Mouse (Mus musculus): ENCODE data around the gene Ccr6. TPM values are rescaled to one million over a fixed set of nuclear protein-coding genes. Genes with fewer than 3 reads are reported as not detected.
"Not testable (repeated sequence)": the region's sequence is repeated elsewhere in the genome, so short reads cannot be mapped to it uniquely, and the experiment has no call there.

The Ccr6 gene
- not detected in 2 replicates for polyA plus RNA-seq (2012; ENCODE audit: insufficient read depth, insufficient read length, missing spikeins)

DNA sequence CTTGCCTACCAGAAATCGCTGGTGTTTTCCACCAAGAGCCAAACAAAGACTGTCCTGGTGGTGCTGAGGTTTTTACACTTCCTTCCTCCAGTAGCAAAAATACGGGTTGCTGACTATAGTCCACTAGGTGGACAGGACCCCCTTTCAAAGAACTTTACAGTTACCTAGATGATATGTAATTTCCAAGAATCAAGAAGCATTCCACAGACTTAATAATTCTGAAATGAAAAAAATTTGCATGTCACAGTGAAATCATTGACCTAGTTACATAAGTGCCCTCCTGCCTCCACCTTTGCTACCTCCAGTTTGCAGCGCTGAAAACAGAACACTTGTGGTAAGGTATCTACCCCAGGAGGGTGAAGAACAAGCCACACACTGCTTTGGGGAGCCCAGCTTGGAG, at the start of gene Ccr6:
Gene Ccr6, plus strand, starts transcription at position 301 of the 400 bp plus-strand sequence.
- no peak within 1 kb of the TSS for H3K4me3 ChIP-seq (ENCODE audit: insufficient read depth, low read length)
- H3K4me1 ChIP-seq (ENCODE audit: control insufficient read depth, insufficient read depth, low read length) = peaks cover 28% of the 10 kb centered on the region
- TF ChIP-seq CTCF (IDR thresholded peaks at IDR 0.05; ENCODE audit: low read depth, low read length) = no peak
- TF ChIP-seq POLR2A (IDR thresholded peaks at IDR 0.05; ENCODE audit: borderline replicate concordance, low read depth, low read length) = no peak
- no peak within 1 kb of the TSS for H3K27ac ChIP-seq (ENCODE audit: insufficient read depth, low read depth, low read length)

- Histone ChIP-seq H3K4me3 (ENCODE audit: insufficient read depth, low read length) (no peak overlapping the region), H3K27ac (ENCODE audit: insufficient read depth, low read depth, low read length) (no peak overlapping the region), H3K4me1 (ENCODE audit: control insufficient read depth, insufficient read depth, low read length) (peaks cover 31% of the 10 kb centered on the region)
- no peak for TF ChIP-seq POLR2A (IDR thresholded peaks at IDR 0.05; ENCODE audit: borderline replicate concordance, low read depth, low read length)
- no peak for TF ChIP-seq CTCF (IDR thresholded peaks at IDR 0.05; ENCODE audit: low read depth, low read length)
These were observed 42.2 kb upstream of the Ccr6 start for GRCm38 (mm10) chr17:8193678-8194077.

DNA sequence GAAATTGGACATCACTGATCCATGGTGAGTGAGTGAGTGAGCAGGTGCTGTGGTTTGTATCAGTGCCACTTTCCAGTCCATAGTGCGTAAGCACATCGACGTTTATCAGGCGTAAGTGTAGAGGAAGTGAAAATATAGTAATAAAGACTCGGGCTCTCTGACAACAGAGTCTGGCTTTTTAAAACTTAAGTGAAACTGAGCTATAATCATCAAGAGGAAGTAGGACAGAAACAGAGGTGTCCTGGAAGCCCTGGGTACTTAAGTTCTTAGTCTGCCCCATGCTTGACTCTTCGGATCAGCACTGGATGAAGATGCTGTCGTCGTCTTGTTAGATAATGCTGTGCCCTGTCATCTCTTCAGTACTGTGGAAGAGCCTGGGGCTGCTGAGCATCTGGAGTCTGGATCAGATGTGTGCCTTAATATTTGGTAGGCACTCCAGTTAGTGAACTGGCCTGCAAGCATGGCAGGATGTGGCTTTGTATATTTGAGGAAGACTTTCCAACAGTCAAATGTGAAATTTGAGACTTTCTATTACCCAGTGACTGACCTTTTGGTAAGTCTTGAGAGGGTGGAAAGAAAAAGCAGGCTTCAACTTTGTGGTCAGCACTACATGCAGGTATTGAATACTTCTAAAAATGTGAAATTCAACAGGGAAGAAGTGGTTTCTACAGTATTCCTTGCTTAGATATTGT, 40.0 kb upstream of the Ccr6 start:
- peak overlapping the region; percentile 77 for H3K27ac ChIP-seq (ENCODE audit: insufficient read depth, low read depth, low read length)
- H3K4me3 ChIP-seq (ENCODE audit: insufficient read depth, low read length) = no peak overlapping the region
- peaks cover 45% of the 10 kb centered on the region for H3K4me1 ChIP-seq (ENCODE audit: control insufficient read depth, insufficient read depth, low read length)
- TF ChIP-seq POLR2A (IDR thresholded peaks at IDR 0.05; ENCODE audit: borderline replicate concordance, low read depth, low read length) (no peak), CTCF (IDR thresholded peaks at IDR 0.05; ENCODE audit: low read depth, low read length) (no peak)

DNA sequence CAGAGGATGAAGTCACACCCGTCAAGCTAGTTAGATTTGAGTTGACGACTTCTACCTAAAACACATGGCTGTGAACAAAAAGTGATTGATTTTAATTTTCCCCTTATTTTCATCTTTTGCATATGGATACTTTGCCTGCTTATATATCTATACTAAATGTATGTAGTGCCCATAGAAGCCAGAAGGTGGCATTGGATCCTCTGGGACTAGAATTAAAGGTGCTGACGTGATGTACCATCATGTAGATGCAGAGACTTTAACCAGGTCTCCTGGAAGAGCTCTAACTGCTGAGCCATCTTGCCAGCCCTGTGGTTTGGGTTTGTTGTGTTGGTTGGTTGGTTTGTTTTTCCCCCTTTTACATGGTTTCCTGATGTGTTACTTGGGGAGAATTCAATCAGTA, 38.2 kb upstream of the Ccr6 start:
- Histone ChIP-seq H3K27ac (ENCODE audit: insufficient read depth, low read depth, low read length) (no peak overlapping the region), H3K4me1 (ENCODE audit: control insufficient read depth, insufficient read depth, low read length) (peaks cover 45% of the 10 kb centered on the region), H3K4me3 (ENCODE audit: insufficient read depth, low read length) (no peak overlapping the region)
- TF ChIP-seq CTCF (IDR thresholded peaks at IDR 0.05; ENCODE audit: low read depth, low read length) (no peak), POLR2A (IDR thresholded peaks at IDR 0.05; ENCODE audit: borderline replicate concordance, low read depth, low read length) (no peak)

GRCm38 (mm10) chr17:8199067-8199935, 36.5 kb upstream of the Ccr6 start:
- Histone ChIP-seq H3K27ac (ENCODE audit: insufficient read depth, low read depth, low read length) (peak overlapping the region; percentile 85), H3K4me1 (ENCODE audit: control insufficient read depth, insufficient read depth, low read length) (peaks cover 41% of the 10 kb centered on the region), H3K4me3 (ENCODE audit: insufficient read depth, low read length) (no peak overlapping the region)
- no peak for TF ChIP-seq CTCF (IDR thresholded peaks at IDR 0.05; ENCODE audit: low read depth, low read length)

DNA sequence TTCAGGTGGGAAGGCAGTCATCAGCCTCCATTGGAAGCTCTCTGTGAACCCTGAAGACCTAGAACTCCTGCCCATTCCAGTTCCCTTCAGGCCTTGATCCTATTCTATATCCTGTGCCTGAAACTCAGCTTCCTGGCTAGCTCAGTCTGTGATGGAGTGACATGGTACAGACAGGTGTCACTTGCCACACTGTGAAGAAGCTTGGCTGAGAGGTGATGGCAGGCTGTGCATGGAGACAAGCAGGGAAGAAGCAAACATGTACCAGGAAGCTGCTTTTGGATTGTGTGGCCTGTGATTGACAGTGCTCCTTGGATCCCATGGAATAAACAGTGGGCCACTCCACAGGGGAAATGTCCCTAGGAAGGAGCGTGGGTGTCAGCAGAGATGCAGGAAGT, 35.9 kb upstream of the Ccr6 start:
- peak overlapping the region; percentile 85; the same call in 1 of the 2 replicates for H3K27ac ChIP-seq (ENCODE audit: insufficient read depth, low read depth, low read length)
- H3K4me3 ChIP-seq (ENCODE audit: insufficient read depth, low read length) = no peak overlapping the region
- TF ChIP-seq POLR2A (IDR thresholded peaks at IDR 0.05; ENCODE audit: borderline replicate concordance, low read depth, low read length) = no peak
- TF ChIP-seq CTCF (IDR thresholded peaks at IDR 0.05; ENCODE audit: low read depth, low read length) = no peak

DNA sequence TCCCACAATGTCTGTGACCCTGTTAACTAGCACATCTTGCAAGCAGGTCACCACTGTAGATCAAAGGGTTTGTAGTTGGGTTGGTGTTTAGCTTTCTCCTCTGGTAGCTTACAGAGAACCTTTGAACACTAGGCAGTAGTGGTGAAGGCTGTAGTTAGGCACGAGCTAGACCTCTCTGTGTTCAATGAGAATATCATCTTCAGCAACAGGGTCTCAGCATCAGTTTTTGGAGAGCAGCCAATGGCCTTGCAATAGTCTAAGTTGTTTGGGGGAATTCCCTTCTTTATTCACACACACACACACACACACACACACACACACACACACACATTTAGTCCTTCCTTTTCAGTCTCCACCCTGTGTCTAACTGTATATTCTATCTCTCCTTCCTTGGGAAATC, 32.4 kb upstream of the Ccr6 start:
- TF ChIP-seq POLR2A (IDR thresholded peaks at IDR 0.05; ENCODE audit: borderline replicate concordance, low read depth, low read length) (no peak), CTCF (IDR thresholded peaks at IDR 0.05; ENCODE audit: low read depth, low read length) (no peak)
- peaks cover 20% of the 10 kb centered on the region for H3K4me1 ChIP-seq (ENCODE audit: control insufficient read depth, insufficient read depth, low read length)
- H3K4me3 ChIP-seq (ENCODE audit: insufficient read depth, low read length) = no peak overlapping the region
- H3K27ac ChIP-seq (ENCODE audit: insufficient read depth, low read depth, low read length) = no peak overlapping the region

More for the DNA sequence above, 35.9 kb upstream of the Ccr6 start:
- peaks cover 36% of the 10 kb centered on the region for H3K4me1 ChIP-seq (ENCODE audit: control insufficient read depth, insufficient read depth, low read length)

DNA sequence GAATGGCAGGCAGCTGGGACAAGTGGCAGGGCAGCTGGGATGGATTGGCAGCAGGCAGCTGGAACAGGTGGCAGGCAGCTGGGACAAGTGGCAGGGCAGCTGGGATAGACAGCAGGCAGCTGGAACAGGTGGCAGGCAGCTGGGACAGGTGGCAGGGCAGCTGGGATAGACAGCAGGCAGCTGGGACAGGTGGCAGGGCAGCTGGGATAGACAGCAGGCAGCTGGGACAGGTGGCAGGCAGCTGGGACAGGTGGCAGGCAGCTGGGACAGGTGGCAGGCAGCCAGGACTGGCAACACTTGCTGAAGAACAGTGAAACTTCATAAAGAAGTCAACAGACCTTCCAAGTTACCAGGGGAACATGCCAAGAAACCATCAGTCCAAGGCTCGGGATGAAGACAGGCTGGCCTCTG, 30.6 kb upstream of the Ccr6 start:
- H3K4me3 ChIP-seq (ENCODE audit: insufficient read depth, low read length); H3K4me1 ChIP-seq (ENCODE audit: control insufficient read depth, insufficient read depth, low read length); H3K27ac ChIP-seq (ENCODE audit: insufficient read depth, low read depth, low read length): not testable (repeated sequence)

GRCm38 (mm10) chr17:8206691-8207090, 29.2 kb upstream of the Ccr6 start:
- H3K27ac ChIP-seq (ENCODE audit: insufficient read depth, low read depth, low read length) = no peak overlapping the region
- H3K4me3 ChIP-seq (ENCODE audit: insufficient read depth, low read length) = no peak overlapping the region
- peaks cover 16% of the 10 kb centered on the region for H3K4me1 ChIP-seq (ENCODE audit: control insufficient read depth, insufficient read depth, low read length)
- no peak for TF ChIP-seq CTCF (IDR thresholded peaks at IDR 0.05; ENCODE audit: low read depth, low read length)
- no peak for TF ChIP-seq POLR2A (IDR thresholded peaks at IDR 0.05; ENCODE audit: borderline replicate concordance, low read depth, low read length)

GRCm38 (mm10) chr17:8209696-8210095, 26.1 kb upstream of the Ccr6 start:
- Histone ChIP-seq H3K27ac (ENCODE audit: insufficient read depth, low read depth, low read length) (no peak overlapping the region), H3K4me3 (ENCODE audit: insufficient read depth, low read length) (no peak overlapping the region), H3K4me1 (ENCODE audit: control insufficient read depth, insufficient read depth, low read length) (peaks cover 26% of the 10 kb centered on the region)
- no peak for TF ChIP-seq CTCF (IDR thresholded peaks at IDR 0.05; ENCODE audit: low read depth, low read length)
- no peak for TF ChIP-seq POLR2A (IDR thresholded peaks at IDR 0.05; ENCODE audit: borderline replicate concordance, low read depth, low read length)
